Mouse (Mus musculus) heart, embryonic 11.5 days (tissue): ENCODE measurements around the gene Gm853. TPM values are rescaled to one million over a fixed set of nuclear protein-coding genes. Genes with fewer than 3 reads are reported as not detected.

Source experiments
- ATAC-seq: fragments of 200-750 bp; cut with Nextera tagmentation; replicated peaks from 2 replicates; pipeline ENCODE4 v1.8.0; 2017; ENCODE audit warnings: moderate library complexity; ENCODE audit not compliant: insufficient number of reproducible peaks, low FRiP score, low TSS enrichment
- H3K27ac ChIP-seq: fragments of 300-500 bp; sonication (generic); 2 replicates; pipeline ENCODE4 v1.5.1; 2014; ENCODE audit warnings: mild to moderate bottlenecking, low read depth, low read length
- H3K27me3 ChIP-seq: fragments of 300-500 bp; sonication (generic); 2 replicates; pipeline ENCODE4 v1.6.1; 2014; ENCODE audit warnings: mild to moderate bottlenecking, low read length, mixed read lengths; ENCODE audit not compliant: control insufficient read depth, insufficient read depth
- H3K36me3 ChIP-seq: fragments of 300-500 bp; sonication (generic); 2 replicates; pipeline ENCODE4 v1.6.1; 2014; ENCODE audit warnings: mild to moderate bottlenecking, low read length, moderate library complexity, mixed read lengths; ENCODE audit not compliant: control insufficient read depth, insufficient read depth
- H3K4me1 ChIP-seq: fragments of 300-500 bp; sonication (generic); 2 replicates; pipeline ENCODE4 v1.6.1; 2014; ENCODE audit warnings: low read length; ENCODE audit not compliant: control insufficient read depth, insufficient read depth
- H3K4me2 ChIP-seq: fragments of 300-500 bp; sonication (generic); 2 replicates; pipeline ENCODE4 v1.6.1; 2014; ENCODE audit warnings: mild to moderate bottlenecking, moderate library complexity
- H3K4me3 ChIP-seq: fragments of 300-500 bp; sonication (generic); 2 replicates; pipeline ENCODE4 v1.5.1; 2014; ENCODE audit warnings: low read depth, low read length
- H3K9ac ChIP-seq: fragments of 300-500 bp; sonication (generic); 2 replicates; pipeline ENCODE4 v1.6.1; 2014; ENCODE audit warnings: mild to moderate bottlenecking, low read depth, low read length, moderate library complexity
- H3K9me3 ChIP-seq: fragments of 300-500 bp; sonication (generic); replicated peaks from 2 replicates; pipeline ENCODE4 v1.6.1; 2016; ENCODE audit warnings: low read length; ENCODE audit not compliant: control insufficient read depth
- WGBS: fragments of 180-500 bp; shearing (Covaris S2); extraction: QIAGEN DNeasy Blood & Tissue Kit; methylation state at CpG from one replicate; pipeline ENCODE4 v1.1.7; 2014; ENCODE audit not compliant: insufficient replicate concordance; 5-methylcytosine and 5-hydroxymethylcytosine counted together
- polyA plus RNA-seq: library from polyadenylated mRNA; unstranded; fragments of >200 nt; fragmentation: Nextera tagmentation; extraction: Ambion mirVana; gene quantifications from 2 replicates; pipeline ENCODE4 v1.2.1, GENCODE M21; 2014

The Gm853 gene
- polyA plus RNA-seq, 1 experiment from 2014 or later: not detected

DNA sequence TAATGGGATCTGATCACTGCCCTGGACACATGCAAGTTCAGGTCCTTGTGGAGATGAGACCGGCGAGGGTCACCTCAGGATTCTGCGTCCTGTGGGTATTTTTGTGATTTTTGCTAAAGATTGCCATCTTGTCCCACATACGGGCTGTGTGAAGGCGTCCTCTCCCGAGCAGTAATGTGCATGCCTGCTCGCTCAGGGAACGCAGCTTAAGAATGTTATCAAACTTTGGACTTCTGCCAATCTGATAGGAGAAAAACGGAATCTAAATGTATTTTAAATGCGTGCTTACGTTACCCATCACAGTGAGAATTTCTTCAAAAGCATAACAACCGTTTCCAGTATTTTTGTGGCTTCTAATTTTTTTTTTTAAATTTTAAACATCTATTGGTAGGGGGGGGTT lies 35.3 kb downstream of the Gm853 start:
- no peak overlapping the region for H3K4me3 ChIP-seq
- H3K4me2 ChIP-seq: no peak overlapping the region
- ATAC-seq: no peak
- no peak overlapping the region for H3K9ac ChIP-seq
- WGBS: 60% methylated on average over 12 of the region's 12 CpGs
- H3K4me1 ChIP-seq: peaks cover 5% of the 10 kb centered on the region; the same call in 1 of the 2 replicates
- H3K27me3 ChIP-seq: peaks cover 5% of the 10 kb centered on the region
- H3K9me3 ChIP-seq: no peaks in the 10 kb centered on the region
- no peak overlapping the region for H3K27ac ChIP-seq
- H3K36me3 ChIP-seq: no peaks in the 10 kb centered on the region

- H3K4me3 ChIP-seq: no peak overlapping the region
- no peak overlapping the region for H3K9ac ChIP-seq
- H3K27ac ChIP-seq: no peak overlapping the region
- H3K4me1 ChIP-seq: peaks cover 9% of the 10 kb centered on the region; the same call in 1 of the 2 replicates
- WGBS: 68% methylated on average over 9 of the region's 9 CpGs
- H3K9me3 ChIP-seq: no peaks in the 10 kb centered on the region
- ATAC-seq: no peak
- H3K36me3 ChIP-seq: no peaks in the 10 kb centered on the region
- H3K4me2 ChIP-seq: no peak overlapping the region
- H3K27me3 ChIP-seq: peaks cover 5% of the 10 kb centered on the region
These were observed 35.8 kb downstream of the Gm853 start for GRCm38 (mm10) chr4:130186450-130186849.

GRCm38 (mm10) chr4:130183879-130184278 lies 38.3 kb downstream of the Gm853 start:
- no peaks in the 10 kb centered on the region for H3K36me3 ChIP-seq
- H3K9ac ChIP-seq: no peak overlapping the region
- H3K9me3 ChIP-seq: no peaks in the 10 kb centered on the region
- H3K4me3 ChIP-seq: no peak overlapping the region
- H3K27ac ChIP-seq: no peak overlapping the region
- peaks cover 13% of the 10 kb centered on the region; the same call in 1 of the 2 replicates for H3K4me1 ChIP-seq
- WGBS: 79% methylated on average over 5 of the region's 5 CpGs
- no peak for ATAC-seq
- H3K27me3 ChIP-seq: peaks cover 7% of the 10 kb centered on the region
- H3K4me2 ChIP-seq: no peak overlapping the region

GRCm38 (mm10) chr4:130183023-130183422 lies 39.2 kb downstream of the Gm853 start:
- Histone ChIP-seq H3K36me3 (no peaks in the 10 kb centered on the region), H3K4me3 (no peak overlapping the region), H3K9me3 (no peaks in the 10 kb centered on the region), H3K4me2 (no peak overlapping the region), H3K9ac (no peak overlapping the region), H3K4me1 (peaks cover 13% of the 10 kb centered on the region; the same call in 1 of the 2 replicates), H3K27ac (no peak overlapping the region), H3K27me3 (peaks cover 8% of the 10 kb centered on the region)
- 68% methylated on average over 13 of the region's 13 CpGs for WGBS
- no peak for ATAC-seq

GRCm38 (mm10) chr4:130181886-130182285 lies 40.3 kb downstream of the Gm853 start:
- Histone ChIP-seq H3K27me3 (peaks cover 8% of the 10 kb centered on the region), H3K4me3 (no peak overlapping the region), H3K36me3 (no peaks in the 10 kb centered on the region), H3K4me1 (peaks cover 21% of the 10 kb centered on the region), H3K4me2 (no peak overlapping the region), H3K9ac (no peak overlapping the region), H3K9me3 (no peaks in the 10 kb centered on the region), H3K27ac (no peak overlapping the region)
- no peak for ATAC-seq
- WGBS: 34% methylated on average over 4 of the region's 4 CpGs

DNA sequence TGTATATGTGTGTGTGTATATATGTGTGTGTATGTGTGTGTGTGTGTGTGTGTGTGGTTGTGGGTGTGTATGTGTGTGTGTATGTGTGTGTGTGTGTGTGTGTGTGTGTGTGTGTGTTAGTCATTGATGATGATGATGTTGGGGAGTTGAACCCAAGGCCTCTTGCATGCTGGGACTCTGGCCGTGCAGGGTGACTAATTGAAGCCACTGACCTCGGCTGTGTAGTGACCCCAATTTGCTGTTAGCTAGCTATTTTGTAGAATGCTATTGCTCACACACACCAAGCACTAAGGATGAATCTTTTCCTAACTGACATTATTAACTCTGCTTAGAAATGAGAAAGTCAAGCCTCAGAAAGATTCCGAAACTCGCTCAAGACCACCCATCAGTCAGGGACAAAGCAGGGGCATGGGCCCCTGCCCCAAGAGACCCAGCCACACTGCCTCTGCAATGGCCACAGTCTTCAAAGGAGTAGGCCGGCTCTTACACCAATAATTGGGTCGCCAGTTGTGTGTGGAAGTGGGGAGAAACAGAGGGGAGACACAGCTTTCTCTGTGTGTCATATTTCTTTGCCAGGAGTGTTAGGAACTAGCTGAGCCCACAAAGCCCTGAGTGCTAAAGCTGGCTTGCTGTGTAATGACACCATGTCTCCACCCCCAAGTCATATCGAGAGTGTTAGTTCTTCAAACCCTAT lies 41.1 kb downstream of the Gm853 start:
- Histone ChIP-seq H3K4me3 (no peak overlapping the region), H3K9me3 (no peaks in the 10 kb centered on the region), H3K4me2 (no peak overlapping the region), H3K36me3 (no peaks in the 10 kb centered on the region), H3K27ac (no peak overlapping the region), H3K27me3 (peaks cover 8% of the 10 kb centered on the region), H3K4me1 (peaks cover 27% of the 10 kb centered on the region), H3K9ac (no peak overlapping the region)
- ATAC-seq: no peak
- WGBS: 69% methylated on average over 7 of the region's 7 CpGs

DNA sequence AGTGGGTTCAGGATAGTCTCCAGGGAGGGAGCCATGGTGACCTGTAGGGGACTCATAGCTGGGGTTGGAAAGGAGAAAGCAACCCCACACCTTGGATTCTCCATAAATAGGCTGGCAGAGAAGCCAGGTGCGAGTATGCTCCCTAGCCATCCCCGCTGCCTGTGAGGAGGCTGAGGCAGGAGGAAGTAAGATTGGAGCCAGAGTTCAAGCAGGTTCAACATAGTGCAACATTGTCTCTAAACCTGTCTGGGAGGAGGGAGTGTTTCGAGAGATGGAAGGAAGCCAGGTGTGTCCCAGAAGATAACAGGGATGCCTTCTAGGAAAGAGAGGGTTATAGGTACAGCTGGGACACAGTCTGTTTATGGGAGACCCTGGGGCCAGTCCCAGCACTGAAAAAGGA lies 42.3 kb downstream of the Gm853 start:
- 76% methylated on average over 3 of the region's 3 CpGs for WGBS
- no peak for ATAC-seq
- Histone ChIP-seq H3K36me3 (no peaks in the 10 kb centered on the region), H3K4me1 (peaks cover 38% of the 10 kb centered on the region), H3K9ac (no peak overlapping the region), H3K27ac (no peak overlapping the region), H3K9me3 (no peaks in the 10 kb centered on the region), H3K27me3 (peaks cover 8% of the 10 kb centered on the region), H3K4me2 (no peak overlapping the region), H3K4me3 (no peak overlapping the region)

- peak overlapping the region; percentile 29; the same call in 1 of the 2 replicates for H3K27ac ChIP-seq
- peaks cover 61% of the 10 kb centered on the region for H3K4me1 ChIP-seq
These were observed 44.7 kb downstream of the Gm853 start for GRCm38 (mm10) chr4:130177536-130177935.

GRCm38 (mm10) chr4:130177087-130177486 lies 45.1 kb downstream of the Gm853 start:
- no peak overlapping the region for H3K9ac ChIP-seq
- WGBS: 40% methylated on average over 4 of the region's 4 CpGs
- no peak for ATAC-seq

More at GRCm38 (mm10) chr4:130177536-130177935, 44.7 kb downstream of the Gm853 start:
- no peak for ATAC-seq
- H3K9ac ChIP-seq: peak overlapping the region; percentile 31; the same call in 1 of the 2 replicates
- H3K27me3 ChIP-seq: peaks cover 3% of the 10 kb centered on the region; the same call in 1 of the 2 replicates
- WGBS: 54% methylated on average over 7 of the region's 7 CpGs
- H3K4me2 ChIP-seq: no peak overlapping the region
- H3K36me3 ChIP-seq: no peaks in the 10 kb centered on the region
- no peaks in the 10 kb centered on the region for H3K9me3 ChIP-seq
- H3K4me3 ChIP-seq: no peak overlapping the region

More at GRCm38 (mm10) chr4:130177087-130177486, 45.1 kb downstream of the Gm853 start:
- Histone ChIP-seq H3K4me2 (no peak overlapping the region), H3K36me3 (no peaks in the 10 kb centered on the region), H3K4me1 (peaks cover 63% of the 10 kb centered on the region), H3K4me3 (no peak overlapping the region), H3K27me3 (peaks cover 3% of the 10 kb centered on the region; the same call in 1 of the 2 replicates), H3K9me3 (no peaks in the 10 kb centered on the region), H3K27ac (0 out of 2 replicates have a peak overlapping the region, but pooled peaks have one; percentile 29)
